Mouse (Mus musculus) MEL-GATA-1-ER (cell line): ENCODE measurements at regions not wholly inside any gene's neighbourhood (a gene's known extent, or its start where the extent isn't known, plus 50 kb on each side); places are given as distances from the start of the nearest gene placed in this dataset.
"Not testable (repeated sequence)": the region's sequence is repeated elsewhere in the genome, so short reads cannot be mapped to it uniquely, and the experiment has no call there.

Source experiments
- DNase-seq: peaks from one replicate; pipeline ENCODE4 v3.0.0-alpha.2; 2012; ENCODE audit warnings: low read depth; ENCODE audit errors: extremely low read depth

GRCm38 (mm10) chr1:161728546-161729206 lies 59.6 kb downstream of the Fasl start:
- no peak for DNase-seq

GRCm38 (mm10) chr1:161727357-161727756 lies 60.9 kb downstream of the Fasl start:
- not testable (repeated sequence) for DNase-seq

DNA sequence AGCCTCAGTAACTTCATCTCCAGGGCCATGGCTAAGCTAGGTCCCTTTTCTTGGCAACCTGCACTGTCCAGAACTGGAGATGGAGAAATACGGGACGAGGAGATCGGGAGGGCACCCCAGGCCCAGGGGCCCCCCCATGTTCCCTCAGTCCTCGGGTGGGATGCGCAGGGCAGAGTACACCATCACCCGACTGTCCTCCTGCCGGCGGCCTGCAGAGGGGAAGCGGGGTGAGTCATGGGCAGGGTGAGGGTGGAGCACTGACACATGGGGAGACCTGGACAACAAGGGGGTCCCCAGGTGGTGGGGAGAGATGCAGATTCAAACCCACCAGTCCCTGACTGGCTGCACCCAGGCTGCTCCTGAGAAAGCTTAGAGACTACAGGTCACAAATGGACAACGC lies 62.2 kb downstream of the Fasl start:
- not testable (repeated sequence) for DNase-seq

GRCm38 (mm10) chr1:161719876-161720275 lies 68.4 kb downstream of the Fasl start:
- DNase-seq, result no peak

DNA sequence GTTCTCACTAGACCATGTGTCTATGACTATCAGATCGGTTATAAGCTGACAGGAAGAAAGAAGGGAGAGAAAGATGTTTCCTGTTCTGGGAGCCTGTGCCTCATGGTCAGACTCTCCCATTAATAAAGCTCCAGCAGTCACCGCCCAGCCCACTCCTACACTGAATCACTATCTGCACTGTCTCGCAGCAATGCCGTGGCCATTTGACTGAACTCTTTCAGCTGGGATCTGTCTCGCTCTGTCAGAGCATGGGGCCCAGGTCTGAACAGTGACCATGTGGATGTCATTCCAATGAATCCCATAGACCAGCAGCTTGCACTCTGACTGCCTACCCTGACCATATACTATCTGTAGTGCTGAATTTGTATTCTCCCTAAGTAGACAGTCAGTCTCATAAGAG lies 70.0 kb downstream of the Fasl start:
- DNase-seq, result no peak

- no peak for DNase-seq
Measured at GRCm38 (mm10) chr1:161712918-161713317, 75.4 kb downstream of the Fasl start.

GRCm38 (mm10) chr1:161712283-161712682 lies 76.0 kb downstream of the Fasl start:
- no peak for DNase-seq

- DNase-seq, result no peak
Measured at GRCm38 (mm10) chr1:161707049-161707448, 81.2 kb downstream of the Fasl start.

GRCm38 (mm10) chr1:161704961-161705360 lies 83.3 kb downstream of the Fasl start:
- no peak for DNase-seq

GRCm38 (mm10) chr1:161704527-161704926 lies 83.8 kb downstream of the Fasl start:
- DNase-seq, result no peak

DNA sequence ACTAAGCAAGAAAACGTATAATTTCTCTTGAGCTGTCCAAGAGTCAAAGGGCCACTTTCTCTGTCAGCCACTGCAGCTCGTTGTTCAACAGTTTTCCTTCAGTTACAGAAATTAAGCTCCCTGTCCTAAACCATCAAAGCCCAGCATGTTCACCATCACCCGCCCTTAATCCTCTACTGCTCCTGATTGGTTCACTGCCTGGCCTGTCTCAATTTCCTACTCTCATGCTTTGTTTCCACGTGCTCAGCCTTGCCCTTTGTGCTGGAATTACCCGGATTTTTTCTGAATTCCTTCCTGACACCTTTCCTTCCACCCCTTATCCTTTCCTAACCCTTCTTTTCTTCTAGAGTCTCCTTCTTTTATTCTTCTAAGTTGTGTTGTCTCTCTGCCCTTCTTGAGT lies 92.4 kb downstream of the Fasl start:
- no peak for DNase-seq

DNA sequence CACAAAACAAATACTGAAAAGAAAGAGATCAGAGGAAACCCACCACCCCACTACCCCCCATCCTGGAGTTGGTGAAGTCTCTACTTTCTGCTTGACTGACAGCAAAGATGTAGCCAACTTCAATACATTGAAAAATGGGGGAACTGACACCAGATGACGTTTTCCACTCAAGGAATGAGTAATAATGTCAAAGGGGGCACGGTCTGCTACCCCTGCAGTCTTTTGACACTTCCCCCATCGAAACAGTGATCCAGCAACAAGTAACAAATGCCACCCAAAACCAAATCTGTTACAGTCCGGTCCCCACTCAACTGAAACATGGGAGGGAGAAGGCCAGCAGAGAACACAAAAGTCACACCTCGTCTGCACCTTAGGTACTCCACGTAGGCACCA lies 94.5 kb downstream of the Fasl start:
- DNase-seq, result no peak

DNA sequence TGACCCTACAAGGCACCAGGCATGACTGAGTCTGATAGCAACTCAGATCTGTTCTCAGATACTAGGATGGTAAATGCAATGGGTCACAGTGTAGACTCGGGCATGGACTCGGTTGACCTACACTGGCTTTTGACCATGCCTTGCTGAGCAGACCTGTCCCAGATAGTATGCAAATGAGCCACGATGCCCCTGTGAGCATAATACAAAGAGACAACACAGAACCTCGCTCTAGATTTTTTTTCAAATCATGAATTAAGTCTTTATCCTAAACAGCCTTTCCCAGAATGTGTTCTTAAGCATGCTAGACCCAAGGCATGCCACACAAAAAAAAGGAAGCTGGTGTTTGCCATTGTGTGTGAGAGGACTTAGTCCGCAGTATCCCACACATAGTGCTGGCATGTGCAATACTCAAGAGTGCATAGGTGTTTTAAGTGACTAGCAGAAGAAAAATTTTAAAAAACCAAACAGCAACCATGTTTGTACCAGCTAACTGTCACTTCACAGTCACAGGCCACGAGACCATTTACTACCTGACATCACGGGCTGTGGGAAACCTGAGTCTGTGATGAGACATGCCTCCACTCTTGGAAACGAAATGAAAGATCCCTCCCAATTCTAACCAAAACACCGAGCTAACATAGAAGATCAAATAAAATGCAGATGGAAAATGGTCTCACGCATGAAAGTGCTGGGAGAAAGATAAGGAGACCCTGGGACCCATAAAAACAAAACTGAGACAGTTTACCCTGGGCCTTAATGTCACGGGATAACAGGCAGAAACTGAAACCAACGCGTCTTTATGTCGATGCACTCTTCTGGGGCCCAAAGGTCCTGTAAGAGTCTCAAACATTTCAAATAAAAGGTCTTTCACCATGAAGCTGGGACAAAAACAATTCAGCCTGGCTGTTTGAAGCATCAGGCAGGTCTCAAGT lies 95.2 kb downstream of the Fasl start:
- DNase-seq, result no peak

DNA sequence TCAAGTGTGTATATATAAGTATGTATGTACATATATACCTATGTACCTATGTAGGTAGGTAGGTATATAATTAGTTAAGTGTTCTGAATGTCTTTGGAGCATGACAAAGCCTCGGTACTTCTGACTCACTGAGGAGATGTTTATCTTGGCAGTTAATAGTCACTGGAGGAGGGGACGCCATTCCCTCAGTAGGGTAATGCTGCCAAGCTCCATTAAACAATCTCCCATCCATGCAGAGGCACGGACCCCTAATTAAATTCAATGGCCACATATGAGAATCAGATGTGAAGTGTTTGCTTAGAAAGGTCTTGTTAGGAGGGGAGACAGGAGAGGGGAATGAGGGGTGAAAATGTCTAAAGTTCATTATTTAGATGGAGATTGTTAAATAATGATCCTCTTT lies 99.3 kb downstream of the Fasl start:
- DNase-seq, result no peak

DNA sequence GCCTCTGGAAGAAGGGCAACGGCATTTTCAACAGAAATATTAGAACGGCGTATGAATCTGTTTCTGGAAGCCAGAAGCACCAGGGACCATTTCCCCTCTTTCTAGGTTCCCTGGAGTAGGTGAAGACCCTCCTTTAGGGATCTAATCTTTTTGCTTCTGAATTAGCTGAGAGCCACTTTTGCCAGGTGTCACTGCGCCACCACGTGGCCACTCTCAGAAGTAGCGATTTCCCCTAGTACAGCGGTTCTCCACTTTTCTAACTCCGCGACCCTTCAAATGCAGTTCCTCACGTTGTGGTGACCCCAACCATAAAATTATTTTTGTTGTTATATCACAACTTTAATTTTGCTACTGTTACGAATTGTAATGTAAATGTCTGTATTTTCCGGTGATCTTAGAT lies 100.7 kb downstream of the Fasl start:
- peak; percentile 11 for DNase-seq

- DNase-seq, result no peak
Measured at GRCm38 (mm10) chr1:161680558-161680957, 107.7 kb downstream of the Fasl start.

DNA sequence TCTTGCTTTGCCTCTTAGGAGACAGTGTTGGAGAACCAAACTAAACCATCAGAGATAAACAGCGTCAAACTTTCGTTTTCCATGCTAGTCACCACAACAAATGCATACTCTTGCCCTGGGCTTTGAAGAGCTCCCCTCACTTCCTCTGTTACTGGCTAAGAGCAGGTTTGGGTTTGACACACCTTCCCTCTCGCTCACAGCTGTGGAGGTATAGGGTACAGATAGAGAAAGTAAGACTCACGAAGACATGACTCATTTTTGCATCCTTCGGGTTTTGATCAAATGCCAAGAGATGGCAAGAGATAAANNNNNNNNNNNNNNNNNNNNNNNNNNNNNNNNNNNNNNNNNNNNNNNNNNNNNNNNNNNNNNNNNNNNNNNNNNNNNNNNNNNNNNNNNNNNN lies 117.4 kb downstream of the Fasl start:
- DNase-seq, result no peak

DNA sequence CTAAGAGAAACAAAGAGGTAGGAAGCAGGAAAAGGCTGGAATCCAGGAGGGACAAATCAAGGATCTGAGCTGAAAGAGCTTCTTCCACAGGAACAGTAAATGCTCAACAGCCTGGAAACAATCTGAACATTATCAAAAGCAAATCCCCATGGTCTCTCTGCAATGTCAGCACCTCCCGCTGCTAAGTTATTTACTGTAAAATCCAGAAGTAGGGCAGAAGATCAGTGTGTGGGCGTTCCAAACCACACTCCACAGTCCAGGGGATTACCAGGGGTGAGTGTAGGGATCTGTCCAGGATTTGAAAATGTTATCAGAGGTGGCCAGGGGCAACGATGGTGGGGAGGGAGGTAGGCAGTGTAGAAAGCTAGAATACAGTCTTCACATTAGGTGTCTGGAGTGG lies 124.0 kb downstream of the Fasl start:
- DNase-seq, result no peak

DNA sequence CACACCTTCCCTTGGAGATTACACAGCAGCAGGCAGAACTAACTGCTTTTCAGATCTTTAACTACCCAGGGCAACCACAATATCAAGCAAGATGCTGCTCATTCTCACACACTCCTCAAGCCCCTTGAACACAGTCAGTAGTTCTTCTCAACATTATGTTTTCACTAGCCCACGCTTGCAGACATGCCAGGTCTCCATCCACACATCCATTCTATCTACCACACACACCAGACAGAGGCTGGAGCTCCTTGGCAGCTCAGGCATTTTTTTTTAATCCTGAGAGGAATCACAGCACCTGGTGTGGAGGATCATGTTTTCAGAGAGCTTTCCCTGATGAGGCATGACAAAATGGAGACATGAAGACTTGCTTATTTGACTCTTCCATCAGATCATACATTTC lies 124.9 kb downstream of the Fasl start:
- DNase-seq, result no peak

DNA sequence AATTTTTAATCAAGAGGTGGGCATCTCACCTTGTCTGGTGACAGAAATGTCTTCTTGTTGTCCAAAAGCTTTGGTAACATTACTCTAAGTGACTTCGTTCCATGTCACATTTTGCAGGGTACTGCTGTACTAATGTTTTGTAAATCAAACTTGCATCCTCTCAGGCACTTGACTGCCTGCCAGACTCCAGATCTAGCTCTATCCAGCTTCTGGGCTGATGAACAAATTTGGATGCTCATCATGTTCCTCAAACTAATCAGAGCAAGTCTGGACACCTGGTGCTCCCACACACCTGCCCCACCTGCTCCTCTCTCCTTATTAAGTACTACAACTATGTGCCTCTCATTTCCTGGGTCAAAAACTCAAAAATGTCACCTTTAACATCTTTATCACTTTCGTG lies 126.1 kb downstream of the Fasl start:
- no peak for DNase-seq

DNA sequence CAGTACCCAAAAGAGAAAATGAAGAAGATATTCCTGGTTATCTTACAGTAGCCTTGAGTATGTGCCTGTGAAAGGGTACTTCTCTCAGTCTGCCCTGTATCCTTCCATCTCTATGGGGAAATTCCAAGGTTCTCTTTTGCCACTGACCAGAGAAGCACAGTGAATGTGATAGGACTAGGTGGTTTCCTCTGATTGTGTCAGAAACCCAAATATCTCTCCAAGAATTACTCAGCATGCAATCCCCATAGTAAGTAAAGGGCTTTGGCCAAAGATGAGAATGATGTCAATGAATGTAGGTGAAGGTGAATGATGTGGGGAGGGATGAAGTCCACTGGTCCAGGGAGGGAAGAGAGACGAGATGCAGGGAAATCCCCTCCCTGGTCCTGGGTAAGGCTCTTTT lies 130.8 kb downstream of the Fasl start:
- no peak for DNase-seq

GRCm38 (mm10) chr1:161649387-161649786 lies 138.9 kb downstream of the Fasl start:
- DNase-seq, result no peak

DNA sequence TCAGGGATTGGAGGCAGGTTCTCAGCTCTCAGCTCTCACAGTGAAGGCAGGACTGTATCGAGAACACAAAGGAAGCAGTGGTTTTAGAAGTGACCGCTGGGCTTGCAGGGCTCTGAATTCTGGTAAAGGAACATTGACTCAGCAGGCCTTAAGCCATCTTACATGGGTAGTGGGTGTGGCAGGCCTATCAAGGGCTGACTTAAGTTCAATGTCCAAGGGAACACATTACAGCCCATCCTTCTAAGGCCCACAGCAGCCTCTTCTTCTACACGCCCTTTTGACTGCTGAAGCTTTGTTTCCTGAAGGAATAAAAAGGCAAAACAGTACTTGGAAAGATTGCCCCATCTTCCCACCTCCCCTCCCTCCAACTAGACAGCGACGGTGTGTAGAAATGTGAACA lies 137.6 kb downstream of the Tnfsf18 start:
- DNase-seq, result no peak
